Mouse (Mus musculus) embryonic fibroblast, embryonic 13.5 days (primary cell): Measurements from ENCODE around the gene Strc. TPM values are rescaled to one million over a fixed set of nuclear protein-coding genes. Genes with fewer than 3 reads are reported as not detected.

ENCODE experiments used
- H3K27ac ChIP-seq: 2 replicates; pipeline ENCODE4 v1.5.1; 2012; ENCODE audit warnings: low read length, control low read depth, inconsistent platforms; ENCODE audit not compliant: insufficient read depth
- H3K4me1 ChIP-seq: 2 replicates; pipeline ENCODE4 v1.6.1; 2011; ENCODE audit warnings: low read length; ENCODE audit not compliant: control insufficient read depth, insufficient read depth
- H3K4me3 ChIP-seq: 2 replicates; pipeline ENCODE4 v1.5.1; 2011; ENCODE audit warnings: mild to moderate bottlenecking, control low read depth, low read length; ENCODE audit not compliant: insufficient read depth
- CTCF ChIP-seq: IDR thresholded peaks from 2 replicates; pipeline ENCODE4 v1.5.1; 2011; ENCODE audit warnings: mild to moderate bottlenecking, control low read depth, low read length, moderate library complexity, borderline replicate concordance; ENCODE audit not compliant: insufficient read depth
- POLR2A ChIP-seq: IDR thresholded peaks from 2 replicates; pipeline ENCODE4 v1.6.1; 2011; ENCODE audit warnings: low read depth, mild to moderate bottlenecking, control low read depth, low read length, moderate library complexity
- polyA plus RNA-seq: library from polyadenylated mRNA; stranded (reverse); fragments of >200 nt; gene quantifications from 2 replicates; pipeline ENCODE4 v1.2.4, GENCODE M21; 2011; ENCODE audit warnings: low read depth; ENCODE audit not compliant: missing spikeins, insufficient read length

The Strc gene
- polyA plus RNA-seq, 1 experiment = not detected

DNA sequence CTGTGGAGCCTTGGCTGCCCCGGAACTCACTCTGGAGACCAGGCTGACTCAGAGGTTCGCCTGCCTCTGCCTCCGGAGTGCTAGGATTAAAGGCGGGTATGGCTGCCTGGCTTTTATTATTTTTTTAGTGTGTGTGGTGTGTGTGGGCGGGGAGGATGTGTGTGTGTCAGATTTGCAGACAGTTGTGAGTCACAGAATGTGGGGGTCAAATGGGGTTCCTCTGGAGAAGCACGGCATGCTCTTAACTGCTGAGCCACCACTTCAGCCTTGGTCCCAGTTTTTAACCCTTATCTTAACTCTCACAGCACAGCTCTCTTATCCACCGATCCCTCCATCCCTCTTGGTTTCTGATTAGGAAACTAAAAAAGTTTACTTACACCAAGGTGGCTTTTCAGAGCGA lies 70.7 kb downstream of the Strc start:
- no peak overlapping the region for H3K4me3 ChIP-seq
- H3K4me1 ChIP-seq = no peaks in the 10 kb centered on the region
- TF ChIP-seq POLR2A (no peak), CTCF (no peak)
- H3K27ac ChIP-seq = no peak overlapping the region

Other genes starting within 250 kb of the Strc start
- 7.2 and 10.0 TPM in 2 replicates for gene Adal, start 246.7 kb downstream of the Strc start, polyA plus RNA-seq
- 4.4 and 5.5 TPM in 2 replicates for gene Lcmt2, start 246.5 kb downstream of the Strc start, polyA plus RNA-seq
- gene Tubgcp4, start 216.5 kb downstream of the Strc start, polyA plus RNA-seq = 41.5 and 48.2 TPM in 2 replicates
- gene Zscan29, start 216.0 kb downstream of the Strc start, polyA plus RNA-seq = 10.3 and 10.8 TPM in 2 replicates
- 54.5 and 61.5 TPM in 2 replicates for gene Trp53bp1, start 115.8 kb downstream of the Strc start, polyA plus RNA-seq
- gene Map1a, start 97.6 kb downstream of the Strc start, polyA plus RNA-seq = 61.1 and 75.0 TPM in 2 replicates
- gene Ppip5k1, start 31.8 kb downstream of the Strc start, polyA plus RNA-seq = 8.4 and 9.0 TPM in 2 replicates
- gene Ckmt1, start 29.5 kb downstream of the Strc start, polyA plus RNA-seq = not detected in 2 replicates
- gene Pdia3, start 26.6 kb upstream of the Strc start, polyA plus RNA-seq = 1,111 and 1,129 TPM in 2 replicates
- gene Catsper2, start 26.6 kb upstream of the Strc start, polyA plus RNA-seq = 1.5 and 2.8 TPM in 2 replicates
- gene Ell3, start 57.1 kb upstream of the Strc start, polyA plus RNA-seq = not detected in 2 replicates
- 553 and 625 TPM in 2 replicates for gene Serf2, start 62.0 kb upstream of the Strc start, polyA plus RNA-seq
- gene Hypk, start 66.1 kb upstream of the Strc start, polyA plus RNA-seq = 80.6 and 86.4 TPM in 2 replicates
- gene Serinc4, start 69.6 kb upstream of the Strc start, polyA plus RNA-seq = 0.63 TPM in 1 of 2 replicates, not detected in the other
- gene Mfap1b, start 86.9 kb upstream of the Strc start, polyA plus RNA-seq = 24.7 and 28.7 TPM in 2 replicates
- 27.8 and 31.9 TPM in 2 replicates for gene Mfap1a, start 119.5 kb upstream of the Strc start, polyA plus RNA-seq
- 6.6 and 8.6 TPM in 2 replicates for gene Wdr76, start 119.6 kb upstream of the Strc start, polyA plus RNA-seq